Mouse (Mus musculus) liver, postnatal 0 days (tissue): Measurements from ENCODE around the gene Hoxa6.

Experiments used
- CTCF ChIP-seq: sonication (generic); IDR thresholded peaks from 2 replicates; pipeline ENCODE4 v1.5.1; 2016; ENCODE audit warnings: antibody characterized with exemption, low read depth
- EP300 ChIP-seq: IDR thresholded peaks from 2 replicates; pipeline ENCODE4 v1.6.1; 2016; ENCODE audit warnings: antibody characterized with exemption, low read depth, mild to moderate bottlenecking

DNA sequence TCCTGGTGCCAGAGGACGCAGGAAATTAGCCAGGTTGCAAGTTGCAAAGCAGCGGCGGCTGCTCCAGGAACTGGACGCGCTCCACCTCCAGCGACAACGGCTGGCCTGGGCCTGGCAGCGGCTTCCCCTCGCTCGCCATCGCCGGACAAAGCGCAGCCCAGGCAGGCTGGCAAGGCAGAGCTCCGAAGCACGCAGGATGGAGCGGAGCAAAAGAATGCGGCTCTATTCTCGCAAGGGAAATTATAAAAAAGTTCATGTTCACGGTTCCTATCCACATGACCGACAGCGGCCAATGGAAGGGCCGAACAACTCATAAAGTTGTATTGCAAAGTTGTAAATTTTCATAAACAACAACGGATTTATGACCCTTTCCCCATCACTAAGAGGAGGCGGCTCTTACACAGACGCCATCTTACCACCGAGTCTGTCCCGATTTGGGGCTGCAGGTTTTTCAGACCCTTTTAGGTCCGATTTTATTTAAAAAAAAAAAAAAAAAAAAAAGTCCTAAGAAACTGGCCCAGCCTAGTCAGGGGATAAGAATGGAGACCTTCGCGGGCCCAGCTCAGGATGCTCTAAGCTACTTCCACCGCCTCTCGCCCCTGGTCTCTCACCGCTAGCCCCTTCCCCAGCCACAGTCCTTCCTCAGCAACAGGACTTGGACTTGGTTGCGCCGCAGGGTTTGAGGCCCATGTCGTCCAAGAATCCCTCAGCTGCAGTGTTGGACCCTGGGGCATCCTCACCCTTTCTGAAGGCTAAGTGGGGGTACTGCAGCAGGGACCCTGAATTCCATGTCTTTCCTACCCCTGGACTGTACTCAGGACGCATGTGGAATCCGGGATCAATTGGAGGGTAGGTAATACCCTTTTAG lies 4.8 kb upstream of the Hoxa6 start, which contains the start of the genes Hoxa3 and Gm28308:
- TF ChIP-seq CTCF = no peak
- TF ChIP-seq EP300 = no peak
